19 mouse cellular contexts compared by ENCODE assay signal in the genomic region with DNA sequence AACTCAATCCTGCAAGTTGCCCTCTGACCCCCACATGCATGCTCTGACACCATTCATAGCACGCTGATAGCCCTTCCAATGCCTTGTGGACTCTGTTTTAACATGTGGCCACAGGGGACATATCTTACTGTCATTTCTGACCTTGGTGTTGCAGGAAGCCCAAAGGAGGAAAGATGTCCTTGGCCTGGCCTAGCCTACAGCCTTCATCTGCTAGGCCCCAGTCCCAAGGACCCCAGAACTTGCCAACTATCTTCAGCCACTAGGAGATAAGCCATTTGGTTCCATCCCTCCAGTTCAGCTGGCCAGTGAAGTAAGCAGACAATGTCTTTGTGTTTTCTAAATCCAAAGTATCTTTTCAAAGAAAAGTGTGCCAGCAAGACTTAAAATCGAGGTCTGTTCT. TPM values are rescaled to one million over a fixed set of nuclear protein-coding genes. Genes with fewer than 3 reads are reported as not detected.
A peak's percentile ranks its signal among the peaks of the same experiment; 100 is the strongest.
DNase-seq lines count a peak whose midpoint lies in the region; ATAC-seq and TF ChIP-seq lines count a peak whose summit lies in the region.
"Had no signal": no experiment of that assay in that cellular context is flagged by ENCODE, and none has a peak within 500 bp of the region (broad histone marks: within the 10 kb centered on the region; RNA-seq: fewer than 3 reads in every experiment).

No protein-coding gene starts in this region.

- H3K4me2 ChIP-seq in forebrain, postnatal 0 days (ENCODE audit: low read depth) = no peak overlapping the region
- H3K4me2 ChIP-seq: embryonic facial prominence, embryonic 12.5 days; embryonic facial prominence, embryonic 15.5 days; heart, embryonic 11.5 days; hindbrain, embryonic 12.5 days; hindbrain, embryonic 15.5 days had no signal

- TF ChIP-seq CTCF in forebrain, postnatal 0 days (IDR thresholded peaks at IDR 0.05; ENCODE audit: low read depth) = no peak

- H3K27ac ChIP-seq in forebrain, postnatal 0 days (ENCODE audit: low read depth, low read length) = no peak overlapping the region
- H3K27ac ChIP-seq: embryonic facial prominence, embryonic 12.5 days; embryonic facial prominence, embryonic 15.5 days; hindbrain, embryonic 12.5 days; hindbrain, embryonic 15.5 days had no signal

- H3K9me3 ChIP-seq in forebrain, postnatal 0 days (ENCODE audit: low read length) = no peaks in the 10 kb centered on the region
- H3K9me3 ChIP-seq: embryonic facial prominence, embryonic 12.5 days; embryonic facial prominence, embryonic 15.5 days; hindbrain, embryonic 12.5 days; hindbrain, embryonic 15.5 days had no signal

- 83% methylated on average over 2 of the region's 2 CpGs for WGBS in forebrain, postnatal 0 days

- ATAC-seq in forebrain, postnatal 0 days = no peak
- ATAC-seq: CD4-positive, CD25-positive, alpha-beta regulatory T cell, adult 4 months; forebrain, embryonic 14.5 days had no signal

- no peak overlapping the region for H3K9ac ChIP-seq in forebrain, postnatal 0 days
- H3K9ac ChIP-seq: embryonic facial prominence, embryonic 12.5 days; embryonic facial prominence, embryonic 15.5 days; hindbrain, embryonic 12.5 days; hindbrain, embryonic 15.5 days had no signal

- H3K4me1 ChIP-seq in forebrain, postnatal 0 days (ENCODE audit: insufficient read depth) = no peaks in the 10 kb centered on the region

- no peak overlapping the region for H3K4me3 ChIP-seq in forebrain, postnatal 0 days (ENCODE audit: low read depth, low read length)
- H3K4me3 ChIP-seq: embryonic facial prominence, embryonic 12.5 days; embryonic facial prominence, embryonic 15.5 days; hindbrain, embryonic 12.5 days; hindbrain, embryonic 15.5 days had no signal

- H3K36me3 ChIP-seq in forebrain, postnatal 0 days (ENCODE audit: insufficient read depth) = no peaks in the 10 kb centered on the region
- H3K36me3 ChIP-seq: embryonic facial prominence, embryonic 12.5 days; embryonic facial prominence, embryonic 15.5 days; hindbrain, embryonic 12.5 days; hindbrain, embryonic 15.5 days had no signal

- no peaks in the 10 kb centered on the region for H3K27me3 ChIP-seq in forebrain, postnatal 0 days (ENCODE audit: insufficient read depth, low read length)
- H3K27me3 ChIP-seq: embryonic facial prominence, embryonic 12.5 days; embryonic facial prominence, embryonic 15.5 days; hindbrain, embryonic 12.5 days; hindbrain, embryonic 15.5 days had no signal

- peak; percentile 67 for DNase-seq in adrenal gland, adult 8-10 months
- DNase-seq in adrenal gland, postnatal 4 days (ENCODE audit: low spot score in 2 of 2) = no peak
- DNase-seq in testis, postnatal 14 days (ENCODE audit: low spot score) = peak; percentile 72
- DNase-seq in testis, postnatal 10 days (ENCODE audit: low spot score) = no peak
- DNase-seq in adrenal gland, postnatal 36 days = peak; percentile 27 to 64
- DNase-seq in forebrain, postnatal 0 days = no peak
- DNase-seq: cerebellum, adult 11 months; cerebellum, adult 2 months; cerebellum, adult 9-11 months; cerebellum, postnatal 25 days; gastrocnemius, postnatal 25 days; kidney, adult 11 months had no signal

RNA-seq across cellular contexts. Expression of gene Myom1, which starts 37.2 kb away (rescaled TPM):
- total RNA-seq in adrenal gland, adult 8-10 months (2022) = 1 to 10 TPM; 1.4 to 2.4 (median 2.0) TPM
- total RNA-seq in adrenal gland, postnatal 4 days (2021) = 10 to 100 TPM; 16.5 to 34.7 TPM
- 1 to 10 TPM; 2.0 to 4.2 TPM for total RNA-seq in adrenal gland, postnatal 36 days (2021)
- total RNA-seq in forebrain, postnatal 0 days (2014; rRNA removed) = 1.5 and 2.0 TPM in 2 replicates
- 0.52 and 1.2 TPM in 2 replicates for polyA plus RNA-seq in forebrain, postnatal 0 days (2015; fragmentation: Nextera tagmentation; extraction: Ambion mirVana)

RNA-seq across cellular contexts. Expression of gene Myl12a, which starts 37.4 kb away (rescaled TPM):
- 100 to 1,000 TPM; 265 to 302 (median 283) TPM for total RNA-seq in adrenal gland, adult 8-10 months (2022)
- 100 to 1,000 TPM; 315 to 317 TPM for total RNA-seq in adrenal gland, postnatal 4 days (2021)
- 100 to 1,000 TPM; 295 to 326 TPM for total RNA-seq in adrenal gland, postnatal 36 days (2021)
- total RNA-seq in forebrain, postnatal 0 days (2014; rRNA removed) = 35.6 and 37.0 TPM in 2 replicates
- 80.4 and 80.8 TPM in 2 replicates for polyA plus RNA-seq in forebrain, postnatal 0 days (2015; fragmentation: Nextera tagmentation; extraction: Ambion mirVana)

Comparison
In these comparisons a context has a peak if more than half of its experiments do, and no peak if none do; other contexts are left out.
1. DNase-seq: peak in adrenal gland, adult 8-10 months (single experiment), testis, postnatal 14 days (single experiment) and adrenal gland, postnatal 36 days (2 of 2); none in adrenal gland, postnatal 4 days (0 of 2), testis, postnatal 10 days (single experiment) and forebrain, postnatal 0 days (single experiment).